Mouse (Mus musculus): ENCODE measurements at regions not wholly inside any gene's neighbourhood (a gene's known extent, or its start where the extent isn't known, plus 50 kb on each side); places are given as distances from the start of the nearest gene placed in this dataset.
A peak's percentile ranks its signal among the peaks of the same experiment; 100 is the strongest.

DNA sequence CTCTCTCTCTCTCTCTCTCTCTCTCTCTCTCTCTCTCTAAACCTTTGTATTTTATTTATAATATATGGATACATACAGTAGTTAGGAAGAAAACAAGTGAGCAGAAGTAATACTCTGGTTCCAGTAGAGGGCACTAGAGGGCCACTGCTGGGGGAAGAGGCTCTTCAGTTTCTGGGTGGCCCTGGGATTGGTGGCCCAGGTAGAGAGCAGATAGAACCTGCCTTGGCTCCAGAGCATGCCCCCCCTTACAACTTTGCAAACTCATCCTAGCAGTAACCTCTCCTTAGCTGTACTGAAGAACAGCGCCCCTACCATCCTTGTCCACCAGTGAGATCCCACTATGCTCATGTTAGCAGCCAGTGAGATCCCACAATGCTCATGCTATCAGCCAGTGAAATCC lies 88.8 kb upstream of the Rapgef5 start:
- peak; percentile 48 for DNase-seq (ENCODE audit: low spot score in 2 of 2)

DNA sequence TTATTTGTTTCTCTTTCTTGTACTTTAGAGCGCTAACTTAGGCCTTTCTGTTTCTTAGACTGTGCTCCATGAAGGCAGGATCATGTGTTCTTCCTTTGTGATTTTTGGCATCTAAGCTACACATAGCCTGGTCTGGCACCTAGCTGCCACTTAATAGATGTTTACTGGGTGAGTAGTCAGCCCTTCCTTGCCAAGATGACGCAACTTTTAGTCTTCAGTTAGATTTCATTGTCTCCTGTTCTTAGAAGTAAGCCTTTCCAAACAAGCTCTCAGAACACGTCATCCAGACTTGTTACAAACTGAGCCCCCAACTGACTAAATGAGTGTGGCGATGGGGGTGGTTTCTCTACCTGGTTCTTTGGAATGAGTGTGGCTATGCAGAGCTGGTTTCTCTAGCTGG lies 85.4 kb upstream of the Rapgef5 start:
- no peak for DNase-seq (ENCODE audit: low spot score in 2 of 2)

DNA sequence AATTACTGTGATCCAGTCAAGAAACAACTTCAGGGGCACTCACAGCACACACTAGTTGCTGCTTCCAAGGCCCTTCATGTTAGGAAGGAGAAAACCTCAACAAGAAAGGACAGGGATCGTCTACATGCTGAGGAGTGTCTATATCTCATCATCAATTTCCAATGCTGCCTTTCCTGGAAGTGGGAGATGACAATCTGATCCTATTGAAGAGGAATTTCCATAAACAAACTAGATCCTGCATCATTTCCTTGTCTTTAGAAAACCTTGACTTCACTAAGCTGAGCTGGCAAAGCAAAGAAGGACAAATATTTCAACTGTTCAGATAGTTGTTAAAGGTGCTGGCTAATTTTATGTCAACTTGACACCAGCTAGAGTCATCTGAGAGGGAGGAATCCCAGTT lies 83.5 kb upstream of the Rapgef5 start:
- no peak for DNase-seq (ENCODE audit: low spot score in 2 of 2)

DNA sequence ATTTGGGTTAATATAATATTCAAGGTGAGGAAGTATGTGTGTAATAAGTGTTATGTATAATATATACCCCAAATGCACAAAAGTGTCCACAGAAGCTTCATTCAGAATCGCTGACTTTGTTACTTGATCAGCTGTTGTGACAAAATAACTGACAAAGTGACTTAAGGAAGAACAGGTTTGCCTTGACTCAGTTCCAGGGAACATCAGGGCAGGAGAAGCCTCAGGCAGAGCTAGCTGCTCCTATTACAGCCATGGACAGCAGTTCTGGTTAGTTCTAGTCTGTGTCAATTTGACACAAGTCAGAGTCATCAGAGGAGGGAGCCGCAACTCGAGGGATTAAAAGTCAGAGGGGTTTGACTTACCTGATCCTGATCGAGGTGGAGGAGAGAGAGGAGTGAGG lies 79.3 kb upstream of the Rapgef5 start:
- DNase-seq (ENCODE audit: low spot score in 2 of 2), result no peak

- peak; percentile 68 to 78 for DNase-seq (ENCODE audit: low spot score in 2 of 2)
Observed at GRCm38 (mm10) chr12:117439015-117439605, 77.2 kb upstream of the Rapgef5 start.

DNA sequence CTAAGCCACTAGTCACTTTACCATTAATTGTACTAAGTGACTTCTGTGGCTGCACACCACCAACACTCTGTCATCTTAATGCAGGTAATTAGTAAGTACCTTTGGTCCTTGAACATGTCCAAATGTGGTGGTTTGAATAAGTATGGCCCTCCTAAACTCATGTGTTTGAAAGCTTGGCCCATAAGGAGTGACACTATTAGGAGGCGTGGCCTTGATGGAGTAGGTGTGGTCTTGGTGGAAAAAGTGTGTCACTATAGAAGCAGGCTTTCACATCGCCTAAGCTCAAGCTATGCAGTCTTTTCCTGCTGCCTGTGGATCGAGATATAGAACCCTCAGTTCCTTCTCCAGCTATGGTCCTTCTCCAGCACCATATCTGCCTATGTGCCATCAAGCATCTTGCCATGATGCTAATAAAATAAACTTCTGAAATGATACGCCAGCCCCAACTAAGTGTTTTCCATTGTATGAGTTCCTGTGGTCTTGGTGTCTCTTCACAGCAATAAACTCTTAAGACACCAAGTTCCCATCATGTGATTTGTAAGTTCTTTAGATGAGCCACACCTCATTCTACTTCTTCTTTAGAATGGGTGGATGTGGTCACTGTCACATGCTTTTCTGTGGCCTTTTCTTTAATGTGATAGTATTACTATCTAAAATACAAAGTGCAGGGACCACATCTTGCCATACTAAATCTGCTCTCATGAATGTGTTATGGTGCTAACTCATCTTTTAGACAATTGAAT lies 71.9 kb upstream of the Rapgef5 start:
- no peak for DNase-seq (ENCODE audit: low spot score in 2 of 2)

DNA sequence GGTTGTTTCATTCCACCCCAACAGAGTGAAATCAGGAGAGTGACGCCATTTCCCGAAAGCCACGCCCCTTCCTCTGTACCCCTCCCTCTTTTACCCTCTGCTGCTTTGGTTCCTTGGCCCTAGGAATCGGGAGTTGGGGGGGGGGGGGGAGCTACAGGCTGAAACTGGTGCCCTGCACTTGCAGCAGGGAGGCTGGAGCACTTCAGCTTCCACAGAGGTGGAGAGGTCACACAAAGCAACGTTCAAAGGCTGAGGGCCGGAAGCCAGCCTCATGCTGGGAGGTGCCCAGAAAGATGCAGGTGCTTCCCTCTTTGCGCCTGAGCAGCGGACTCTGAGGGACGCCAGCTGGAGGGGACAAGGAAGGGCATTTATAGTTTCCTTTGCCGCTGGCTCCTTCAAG lies 69.1 kb upstream of the Rapgef5 start:
- DNase-seq (ENCODE audit: low spot score in 2 of 2), result no peak

GRCm38 (mm10) chr12:117447843-117448728 lies 68.2 kb upstream of the Rapgef5 start:
- no peak for DNase-seq (ENCODE audit: low spot score in 2 of 2)

GRCm38 (mm10) chr12:117449080-117449479 lies 67.2 kb upstream of the Rapgef5 start:
- DNase-seq (ENCODE audit: low spot score in 2 of 2), result no peak

DNA sequence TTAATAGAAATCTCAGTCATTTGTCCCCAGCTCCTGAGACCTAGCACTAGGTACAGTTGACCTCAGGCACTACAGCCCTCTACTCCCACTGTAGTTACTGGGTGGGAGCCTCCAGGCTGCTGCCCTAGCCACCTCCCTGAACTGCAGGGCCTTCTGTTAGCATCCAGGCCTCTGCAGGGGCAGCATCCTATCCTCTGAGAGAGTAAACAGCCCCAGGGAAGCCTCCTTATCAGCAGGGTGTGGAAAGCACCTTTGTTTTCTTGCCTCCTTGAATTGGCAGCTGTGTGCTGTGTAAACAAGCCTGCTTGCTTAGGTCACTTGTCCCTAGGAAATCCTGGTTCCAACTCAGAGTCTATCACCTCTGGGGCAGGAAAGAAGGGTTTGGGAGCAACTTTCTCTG lies 66.2 kb upstream of the Rapgef5 start:
- no peak for DNase-seq (ENCODE audit: low spot score in 2 of 2)

DNA sequence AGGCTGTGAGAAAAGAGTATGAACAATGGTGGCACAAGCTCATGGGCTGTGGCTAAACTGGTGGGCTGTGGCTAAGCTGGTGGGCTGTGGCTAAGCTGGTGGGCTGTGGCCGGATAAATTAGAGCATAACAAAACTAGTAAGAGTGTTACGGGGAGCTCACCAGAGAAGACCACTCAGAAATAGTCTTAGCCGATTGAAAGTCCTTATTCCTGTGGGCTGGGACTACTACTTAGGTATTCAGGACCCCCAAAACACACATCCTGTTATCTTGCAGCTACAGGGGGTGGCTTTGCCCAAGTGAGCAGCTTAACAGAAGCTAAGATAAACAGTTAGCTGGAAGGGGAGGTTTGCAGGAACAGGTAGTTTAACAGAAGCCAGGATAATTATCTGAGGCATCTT lies 65.4 kb upstream of the Rapgef5 start:
- DNase-seq (ENCODE audit: low spot score in 2 of 2), result no peak

- DNase-seq (ENCODE audit: low spot score in 2 of 2), result no peak
Observed at GRCm38 (mm10) chr12:117451441-117451840, 64.8 kb upstream of the Rapgef5 start.

DNA sequence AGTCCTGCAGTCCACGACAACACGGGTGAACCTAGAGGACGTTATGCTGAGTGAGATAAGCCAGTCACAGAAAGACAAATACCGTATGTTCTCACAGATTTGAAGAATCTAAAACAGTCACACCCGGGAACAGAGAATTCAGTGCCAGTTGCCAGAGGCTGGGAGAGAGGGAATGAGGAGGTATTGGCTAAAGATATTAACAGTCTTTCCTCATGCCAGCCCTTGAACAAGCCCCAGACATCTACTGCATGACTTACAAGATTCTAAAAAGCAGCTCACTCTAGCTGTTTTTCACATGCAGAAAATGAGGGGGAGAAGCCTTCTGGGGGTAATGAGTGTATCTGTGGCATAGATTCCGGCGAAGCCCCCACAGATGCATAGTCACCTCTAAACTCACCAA lies 60.5 kb upstream of the Rapgef5 start:
- DNase-seq (ENCODE audit: low spot score in 2 of 2), result peak in 1 of 2 experiments; percentile 41

DNA sequence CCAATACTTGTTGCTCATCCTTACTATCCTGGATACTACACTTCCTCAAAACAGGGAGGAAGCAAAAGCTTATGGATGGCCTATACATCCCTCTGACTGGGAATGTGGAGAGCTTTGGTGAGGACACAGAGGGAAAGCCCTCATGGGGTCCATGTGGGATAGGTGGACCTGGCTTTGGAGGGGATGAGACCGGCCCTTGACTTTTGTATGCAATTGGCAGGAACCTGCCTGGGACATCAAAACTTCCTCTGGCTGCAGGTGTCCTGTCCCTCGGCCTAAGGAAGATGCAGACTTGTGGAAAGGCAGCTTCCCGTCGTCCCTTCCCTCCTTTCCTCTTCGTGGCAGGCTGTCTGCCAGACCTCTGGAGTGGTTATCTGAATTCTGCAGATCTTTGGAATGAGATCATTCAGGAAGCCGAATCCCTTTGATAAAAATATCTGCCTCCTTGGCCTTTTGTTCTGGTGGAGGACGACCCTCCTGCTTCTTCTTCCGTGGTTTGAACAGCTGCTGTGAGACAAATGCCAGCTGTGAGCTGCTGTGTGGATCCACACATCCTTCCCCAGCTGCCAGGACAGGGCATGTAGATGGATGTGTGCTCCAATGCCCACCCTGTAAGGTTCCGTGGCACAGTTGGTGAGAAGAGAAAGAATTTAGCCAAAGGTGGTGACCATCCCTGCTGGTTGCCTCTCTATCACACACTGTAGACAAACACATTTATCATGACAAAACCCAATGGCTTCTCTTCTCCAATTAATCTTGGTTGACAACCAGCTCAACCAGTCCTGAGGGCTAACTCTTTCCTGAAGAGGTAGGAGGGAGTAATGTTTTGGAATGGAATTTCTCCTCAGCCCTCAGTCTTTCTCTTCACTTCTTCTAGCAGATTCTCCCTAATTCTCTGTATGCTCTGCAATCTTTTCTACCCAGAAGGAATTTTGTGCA lies 57.9 kb upstream of the Rapgef5 start:
- DNase-seq (ENCODE audit: low spot score in 2 of 2), result no peak

DNA sequence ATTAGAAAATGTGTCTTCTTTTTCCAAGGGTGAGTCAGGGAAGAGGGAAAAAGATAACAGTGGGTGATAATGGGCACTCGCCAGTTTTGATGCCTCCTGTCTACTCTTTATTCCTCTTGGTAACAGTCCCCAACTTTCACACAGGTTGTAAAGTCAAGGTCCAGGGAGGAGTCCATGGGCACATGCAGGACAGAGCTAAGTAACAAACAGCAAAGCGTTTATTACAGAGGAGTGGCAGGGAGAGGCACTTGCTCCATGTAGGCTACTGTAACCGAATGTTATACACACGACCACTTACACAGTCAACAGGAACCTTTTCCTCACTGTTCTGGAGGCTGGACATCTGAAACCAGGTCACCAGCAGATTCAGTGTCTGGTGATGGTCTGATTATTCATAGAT lies 56.7 kb upstream of the Rapgef5 start:
- DNase-seq (ENCODE audit: low spot score in 2 of 2), result no peak

- DNase-seq (ENCODE audit: low spot score in 2 of 2), result no peak
Observed at GRCm38 (mm10) chr12:117465206-117465605, 51.1 kb upstream of the Rapgef5 start.

DNA sequence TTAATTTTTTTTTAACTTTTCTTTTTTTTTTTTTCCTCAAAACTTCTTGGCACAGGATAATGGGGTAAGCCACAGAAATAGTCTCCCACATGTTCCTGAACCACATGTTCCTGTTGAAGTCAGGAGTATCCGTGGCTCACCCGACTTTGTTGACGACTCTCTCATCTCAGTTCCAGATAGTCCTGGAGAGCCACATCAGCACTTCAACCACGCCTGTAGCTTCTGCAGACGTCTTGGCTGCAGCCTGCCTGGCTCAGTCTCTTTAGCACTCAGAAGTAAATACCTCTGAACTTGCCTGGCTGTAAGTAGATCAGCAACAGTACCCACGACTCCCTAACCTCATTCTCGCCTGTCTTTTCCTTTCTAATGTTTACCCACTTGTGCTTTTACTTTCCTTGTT lies 50.3 kb upstream of the Rapgef5 start:
- DNase-seq (ENCODE audit: low spot score in 2 of 2), result no peak

Data from layer of hippocampus, adult 18-20 months (tissue).